Mouse (Mus musculus) stomach, postnatal 0 days (tissue): ENCODE measurements around the gene Hsd3b7. TPM values are rescaled to one million over a fixed set of nuclear protein-coding genes. Genes with fewer than 3 reads are reported as not detected.
A peak's percentile ranks its signal among the peaks of the same experiment; 100 is the strongest.

Experiments used
- ATAC-seq: fragments of 200-750 bp; cut with Nextera tagmentation; 2 replicates; pipeline ENCODE4 v1.8.0; 2017; ENCODE audit not compliant: low FRiP score, low TSS enrichment
- DNase-seq: peaks from one replicate; pipeline ENCODE4 v3.0.0-alpha.2; 2016; ENCODE audit warnings: low spot score
- H3K27ac ChIP-seq: fragments of 300-500 bp; sonication (generic); replicated peaks from 2 replicates; pipeline ENCODE4 v1.5.1; 2014; ENCODE audit warnings: mild to moderate bottlenecking, control low read depth
- H3K27me3 ChIP-seq: fragments of 300-500 bp; sonication (generic); 2 replicates; pipeline ENCODE4 v1.6.1; 2014; ENCODE audit warnings: low read length; ENCODE audit not compliant: control insufficient read depth, insufficient read depth
- H3K36me3 ChIP-seq: fragments of 300-500 bp; sonication (generic); 2 replicates; pipeline ENCODE4 v1.6.1; 2014; ENCODE audit warnings: low read length, mixed read lengths; ENCODE audit not compliant: control insufficient read depth, insufficient read depth
- H3K4me1 ChIP-seq: fragments of 300-500 bp; sonication (generic); replicated peaks from 2 replicates; pipeline ENCODE4 v1.6.1; 2014; ENCODE audit warnings: antibody characterized with exemption; ENCODE audit not compliant: control insufficient read depth, insufficient read depth
- H3K4me2 ChIP-seq: fragments of 300-500 bp; sonication (generic); replicated peaks from 2 replicates; pipeline ENCODE4 v1.6.1; 2014; ENCODE audit warnings: low read depth, mild to moderate bottlenecking, control low read depth, moderate library complexity
- H3K4me3 ChIP-seq: fragments of 300-500 bp; sonication (generic); 2 replicates; pipeline ENCODE4 v1.5.1; 2014; ENCODE audit warnings: low read depth, low read length, control low read depth
- H3K9ac ChIP-seq: fragments of 300-500 bp; sonication (generic); 2 replicates; pipeline ENCODE4 v1.6.1; 2014; ENCODE audit warnings: mild to moderate bottlenecking, low read length, control low read depth, mixed read lengths
- H3K9me3 ChIP-seq: fragments of 300-500 bp; sonication (generic); 2 replicates; pipeline ENCODE4 v1.6.1; 2016; ENCODE audit warnings: low read length; ENCODE audit not compliant: control insufficient read depth
- CTCF ChIP-seq: IDR thresholded peaks from 2 replicates; pipeline ENCODE4 v1.5.1; 2016; ENCODE audit warnings: antibody characterized with exemption, low read depth, mild to moderate bottlenecking, moderate library complexity
- EP300 ChIP-seq: optimal IDR thresholded peaks from 2 replicates; pipeline ENCODE3; 2016; ENCODE audit warnings: antibody characterized with exemption
- WGBS: fragments of 180-500 bp; shearing (Covaris S2); extraction: QIAGEN DNeasy Blood & Tissue Kit; methylation state at CpG from one replicate; pipeline ENCODE4 v1.1.7; 2014; 5-methylcytosine and 5-hydroxymethylcytosine counted together
- polyA plus RNA-seq: library from polyadenylated mRNA; unstranded; fragments of >200 nt; fragmentation: Nextera tagmentation; extraction: Ambion mirVana; gene quantifications from 2 replicates; pipeline ENCODE4 v1.2.1, GENCODE M21; 2015

Hsd3b7 gene
- polyA plus RNA-seq, 1 experiment from 2014 or later, result 31.7 TPM

DNA sequence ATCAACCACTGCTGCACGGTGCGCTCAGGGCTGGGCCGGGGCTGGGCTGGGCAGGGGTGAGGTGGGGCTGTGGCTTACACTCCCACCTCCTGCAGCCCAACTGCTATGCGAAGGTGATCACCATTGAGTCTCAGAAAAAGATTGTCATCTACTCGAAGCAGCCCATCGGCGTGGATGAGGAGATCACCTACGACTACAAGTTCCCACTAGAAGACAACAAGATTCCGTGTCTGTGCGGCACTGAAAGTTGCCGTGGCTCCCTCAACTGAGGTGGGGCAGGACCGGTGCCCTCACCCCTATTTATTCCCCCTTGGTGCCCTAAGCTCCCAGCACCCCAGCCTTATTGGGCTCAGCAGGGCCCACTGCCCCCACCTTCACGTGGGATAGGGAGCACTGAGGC, 1.2 kb upstream of the Hsd3b7 start:
- 89% methylated on average over 13 of the region's 13 CpGs for WGBS
- DNase-seq (no peak), ATAC-seq (no peak)
- no peaks in the 10 kb centered on the region for H3K9me3 ChIP-seq
- H3K27ac ChIP-seq, result no peak overlapping the region
- H3K9ac ChIP-seq, result no peak overlapping the region
- no peak overlapping the region for H3K4me2 ChIP-seq
- no peaks in the 10 kb centered on the region for H3K27me3 ChIP-seq
- H3K4me3 ChIP-seq, result no peak overlapping the region
- peaks cover 22% of the 10 kb centered on the region for H3K36me3 ChIP-seq
- TF ChIP-seq EP300, result no peak
- TF ChIP-seq CTCF, result no peak
- peaks cover 3% of the 10 kb centered on the region for H3K4me1 ChIP-seq

DNA sequence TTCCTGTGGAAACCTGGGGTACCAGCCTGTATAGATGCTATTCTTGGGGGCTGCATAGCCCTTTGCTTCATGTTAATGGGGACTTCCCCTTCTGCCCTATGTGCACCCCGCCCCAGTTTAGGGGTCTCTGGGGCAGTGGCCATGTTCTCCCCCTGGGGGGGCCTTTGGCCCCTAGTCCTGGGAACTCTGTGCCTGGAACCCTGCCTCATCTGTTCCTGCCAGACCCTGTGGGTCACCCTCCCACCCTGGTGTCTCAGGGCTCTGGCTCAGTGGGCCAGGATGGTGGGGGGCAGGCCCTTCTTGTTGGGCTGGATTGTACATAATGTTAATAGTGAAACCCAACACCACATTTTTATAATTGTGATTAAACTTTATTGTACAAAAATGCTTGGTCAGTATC, 666 bp upstream of the Hsd3b7 start:
- ATAC-seq (no peak), DNase-seq (no peak)
- Histone ChIP-seq H3K4me2 (no peak overlapping the region), H3K4me3 (no peak overlapping the region), H3K9me3 (no peaks in the 10 kb centered on the region), H3K4me1 (peaks cover 3% of the 10 kb centered on the region), H3K36me3 (peaks cover 22% of the 10 kb centered on the region), H3K9ac (no peak overlapping the region), H3K27me3 (no peaks in the 10 kb centered on the region), H3K27ac (no peak overlapping the region)
- 94% methylated on average over 1 of the region's 1 CpGs for WGBS
- TF ChIP-seq EP300 (no peak), CTCF (no peak)

DNA sequence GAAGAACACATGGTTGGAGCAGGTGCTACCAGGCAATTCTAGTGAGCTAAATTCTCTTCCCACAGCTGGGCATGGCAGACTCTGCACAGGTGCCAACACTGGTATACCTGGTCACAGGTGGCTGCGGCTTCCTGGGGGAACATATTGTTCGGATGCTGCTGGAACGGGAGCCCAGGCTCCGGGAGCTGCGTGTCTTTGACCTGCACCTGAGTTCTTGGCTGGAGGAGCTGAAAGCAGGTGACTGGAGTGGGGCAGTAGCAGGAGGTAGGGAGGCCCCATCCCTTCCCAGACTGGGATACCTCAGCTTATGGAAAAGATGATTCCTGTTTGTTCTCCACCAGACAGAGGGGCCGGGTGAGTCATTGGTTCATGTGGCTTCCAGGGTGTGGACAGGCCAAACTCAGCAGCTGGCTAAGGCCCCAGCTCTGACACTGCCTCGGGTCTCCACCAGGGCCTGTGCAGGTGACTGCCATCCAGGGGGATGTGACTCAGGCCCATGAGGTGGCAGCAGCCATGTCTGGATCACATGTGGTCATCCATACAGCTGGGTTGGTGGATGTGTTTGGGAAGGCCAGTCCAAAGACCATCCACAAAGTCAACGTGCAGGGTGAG, 712 bp downstream of the Hsd3b7 start:
- Histone ChIP-seq H3K4me2 (peak overlapping the region; percentile 51), H3K36me3 (peaks cover 14% of the 10 kb centered on the region), H3K27ac (peak overlapping the region; percentile 77), H3K9ac (peak overlapping the region; percentile 52; the same call in 1 of the 2 replicates), H3K4me1 (peaks cover 3% of the 10 kb centered on the region), H3K27me3 (no peaks in the 10 kb centered on the region), H3K4me3 (peak overlapping the region; percentile 33; the same call in 1 of the 2 replicates), H3K9me3 (no peaks in the 10 kb centered on the region)
- ATAC-seq, result peak; percentile 43
- WGBS, result 78% methylated on average over 8 of the region's 8 CpGs
- DNase-seq, result peak; percentile 57
- TF ChIP-seq EP300 (no peak), CTCF (peak; percentile 18; the same call in 1 of the 2 replicates)

- TF ChIP-seq EP300, result no peak
- TF ChIP-seq CTCF, result no peak
- Histone ChIP-seq H3K9me3 (no peaks in the 10 kb centered on the region), H3K4me1 (peaks cover 3% of the 10 kb centered on the region), H3K27ac (no peak overlapping the region), H3K36me3 (0 out of 2 replicates have a peak, but pooled peaks cover 8% of the 10 kb centered on the region), H3K27me3 (no peaks in the 10 kb centered on the region), H3K4me3 (no peak overlapping the region), H3K4me2 (no peak overlapping the region), H3K9ac (no peak overlapping the region)
- ATAC-seq, result no peak
- DNase-seq, result no peak
- WGBS, result 92% methylated on average over 17 of the region's 17 CpGs
Measured at GRCm38 (mm10) chr7:127802313-127802712, 1.9 kb downstream of the Hsd3b7 start.

- WGBS, result 67% methylated on average over 5 of the region's 5 CpGs
Measured at GRCm38 (mm10) chr7:127808821-127809220, 8.4 kb downstream of the Hsd3b7 start.

GRCm38 (mm10) chr7:127809846-127810245, 9.4 kb downstream of the Hsd3b7 start:
- Histone ChIP-seq H3K4me2 (no peak overlapping the region), H3K9me3 (no peaks in the 10 kb centered on the region), H3K9ac (no peak overlapping the region), H3K4me1 (no peaks in the 10 kb centered on the region), H3K4me3 (no peak overlapping the region), H3K36me3 (no peaks in the 10 kb centered on the region), H3K27me3 (no peaks in the 10 kb centered on the region), H3K27ac (no peak overlapping the region)
- WGBS, result 93% methylated on average over 1 of the region's 1 CpGs
- TF ChIP-seq EP300, result no peak
- no peak for TF ChIP-seq CTCF
- no peak for DNase-seq
- ATAC-seq, result no peak

More at GRCm38 (mm10) chr7:127808821-127809220, 8.4 kb downstream of the Hsd3b7 start:
- Histone ChIP-seq H3K9ac (no peak overlapping the region), H3K4me1 (no peaks in the 10 kb centered on the region), H3K27ac (no peak overlapping the region), H3K4me2 (no peak overlapping the region), H3K27me3 (no peaks in the 10 kb centered on the region), H3K4me3 (no peak overlapping the region), H3K9me3 (no peaks in the 10 kb centered on the region), H3K36me3 (no peaks in the 10 kb centered on the region)
- ATAC-seq (no peak), DNase-seq (no peak)
- TF ChIP-seq CTCF, result no peak
- TF ChIP-seq EP300, result no peak
